Mouse (Mus musculus): ENCODE measurements around the gene Ccr10. TPM values are rescaled to one million over a fixed set of nuclear protein-coding genes. Genes with fewer than 3 reads are reported as not detected.

The Ccr10 gene
- polyA plus RNA-seq, 1 experiment from 2014 or later = 0.60 TPM

DNA sequence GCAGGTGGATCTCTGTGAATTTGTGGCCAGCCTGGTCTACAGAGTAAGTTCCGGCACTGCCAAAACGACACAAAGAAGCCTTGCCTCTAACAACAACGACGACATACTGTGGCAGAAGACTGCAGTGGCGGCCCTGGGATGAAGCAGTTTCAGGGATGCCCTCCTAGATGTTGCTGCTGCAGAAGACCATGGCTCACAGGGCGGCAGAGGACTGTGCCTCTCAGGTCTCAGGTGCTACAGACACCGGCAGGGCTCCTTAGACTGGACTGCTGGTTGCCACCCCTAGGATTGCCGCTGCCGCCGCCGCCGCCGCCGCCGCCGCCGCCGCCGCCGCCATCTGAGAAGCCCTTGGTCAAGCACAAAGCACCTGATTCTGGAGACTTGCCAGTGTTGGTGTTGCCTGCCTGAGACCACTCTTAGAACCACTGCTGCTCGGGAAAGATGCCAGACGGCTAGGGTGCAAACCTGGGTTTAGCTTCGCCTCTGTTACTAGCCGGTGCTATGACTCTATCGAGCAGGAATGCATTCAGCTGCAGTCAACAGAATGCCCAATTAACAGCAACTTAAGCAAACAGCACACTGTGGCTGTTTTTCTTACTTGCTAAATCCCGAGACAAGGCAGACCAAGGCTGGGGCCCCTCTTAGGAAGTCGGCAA is 35.0 kb downstream of the Ccr10 start:
- Histone ChIP-seq H3K4me2 (ENCODE audit: low read depth, low read length) (peak overlapping the region; percentile 67), H3K27ac (ENCODE audit: low read length) (peak overlapping the region; percentile 79), H3K4me1 (ENCODE audit: control insufficient read depth, insufficient read depth, low read length) (peaks cover 17% of the 10 kb centered on the region), H3K9ac (ENCODE audit: low read length) (peak overlapping the region; percentile 74), H3K36me3 (ENCODE audit: control insufficient read depth, insufficient read depth) (no peaks in the 10 kb centered on the region), H3K9me3 (replicated peaks; ENCODE audit: control insufficient read depth, low read length) (no peaks in the 10 kb centered on the region), H3K4me3 (ENCODE audit: low read length) (peak overlapping the region; percentile 50), H3K27me3 (ENCODE audit: control insufficient read depth, insufficient read depth, low read length) (no peaks in the 10 kb centered on the region)
- peak; percentile 67; the same call in 1 of the 2 replicates for ATAC-seq (replicated peaks; ENCODE audit: extremely low read depth, insufficient read depth, low FRiP score)
- 17% methylated on average over 27 of the region's 27 CpGs for WGBS

DNA sequence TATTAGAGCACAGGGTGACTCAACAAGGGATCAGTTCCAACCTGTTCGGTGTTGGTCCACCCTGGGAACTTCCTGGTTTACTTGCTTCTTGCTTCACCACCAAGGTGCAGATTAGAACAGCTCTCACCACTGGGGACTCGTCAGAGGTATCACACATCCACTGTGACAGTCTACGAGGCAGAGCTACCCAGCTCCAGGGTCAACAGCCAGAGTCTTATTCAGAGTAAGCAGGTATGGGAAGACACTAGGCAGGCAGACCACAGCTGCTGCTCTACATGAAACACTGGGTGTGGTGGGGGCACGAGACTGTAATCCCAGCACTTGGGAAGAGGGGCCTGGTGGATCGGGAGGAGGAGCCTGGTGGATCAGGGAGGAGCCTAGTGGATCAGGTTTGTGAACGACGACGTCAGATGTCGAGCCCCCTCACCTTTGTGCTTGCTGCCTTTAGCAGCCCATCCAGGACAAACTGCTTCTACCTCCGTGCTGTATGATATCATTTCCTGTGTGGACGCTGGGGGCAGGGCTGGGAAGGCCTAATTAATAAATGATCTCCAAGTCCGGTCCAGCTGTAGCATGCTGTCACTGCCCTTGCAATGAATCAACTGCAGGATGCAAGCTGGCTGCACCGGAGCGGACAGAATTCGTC is 36.6 kb downstream of the Ccr10 start:
- no peaks in the 10 kb centered on the region for H3K9me3 ChIP-seq (replicated peaks; ENCODE audit: control insufficient read depth, low read length)
- peak overlapping the region; percentile 43; the same call in 1 of the 2 replicates for H3K4me2 ChIP-seq (ENCODE audit: low read depth, low read length)
- no peak overlapping the region for H3K9ac ChIP-seq (ENCODE audit: low read length)
- peak overlapping the region; percentile 18; the same call in 1 of the 2 replicates for H3K4me3 ChIP-seq (ENCODE audit: low read length)
- H3K4me1 ChIP-seq (ENCODE audit: control insufficient read depth, insufficient read depth, low read length) = peaks cover 20% of the 10 kb centered on the region
- H3K27me3 ChIP-seq (ENCODE audit: control insufficient read depth, insufficient read depth, low read length) = no peaks in the 10 kb centered on the region
- no peak for ATAC-seq (replicated peaks; ENCODE audit: extremely low read depth, insufficient read depth, low FRiP score)
- no peak overlapping the region for H3K27ac ChIP-seq (ENCODE audit: low read length)
- H3K36me3 ChIP-seq (ENCODE audit: control insufficient read depth, insufficient read depth) = no peaks in the 10 kb centered on the region
- 30% methylated on average over 15 of the region's 15 CpGs for WGBS

GRCm38 (mm10) chr11:101137000-101137399 is 38.2 kb downstream of the Ccr10 start:
- no peak for ATAC-seq (replicated peaks; ENCODE audit: extremely low read depth, insufficient read depth, low FRiP score)
- Histone ChIP-seq H3K36me3 (ENCODE audit: control insufficient read depth, insufficient read depth) (no peaks in the 10 kb centered on the region), H3K9me3 (replicated peaks; ENCODE audit: control insufficient read depth, low read length) (no peaks in the 10 kb centered on the region), H3K4me1 (ENCODE audit: control insufficient read depth, insufficient read depth, low read length) (peaks cover 19% of the 10 kb centered on the region), H3K27me3 (ENCODE audit: control insufficient read depth, insufficient read depth, low read length) (no peaks in the 10 kb centered on the region), H3K9ac (ENCODE audit: low read length) (no peak overlapping the region), H3K27ac (ENCODE audit: low read length) (no peak overlapping the region), H3K4me3 (ENCODE audit: low read length) (no peak overlapping the region), H3K4me2 (ENCODE audit: low read depth, low read length) (no peak overlapping the region)
- WGBS = 68% methylated on average over 7 of the region's 7 CpGs

- no peaks in the 10 kb centered on the region for H3K36me3 ChIP-seq (ENCODE audit: control insufficient read depth, insufficient read depth)
- no peak for ATAC-seq (replicated peaks; ENCODE audit: extremely low read depth, insufficient read depth, low FRiP score)
Observed at GRCm38 (mm10) chr11:101134217-101134865, 40.9 kb downstream of the Ccr10 start.

DNA sequence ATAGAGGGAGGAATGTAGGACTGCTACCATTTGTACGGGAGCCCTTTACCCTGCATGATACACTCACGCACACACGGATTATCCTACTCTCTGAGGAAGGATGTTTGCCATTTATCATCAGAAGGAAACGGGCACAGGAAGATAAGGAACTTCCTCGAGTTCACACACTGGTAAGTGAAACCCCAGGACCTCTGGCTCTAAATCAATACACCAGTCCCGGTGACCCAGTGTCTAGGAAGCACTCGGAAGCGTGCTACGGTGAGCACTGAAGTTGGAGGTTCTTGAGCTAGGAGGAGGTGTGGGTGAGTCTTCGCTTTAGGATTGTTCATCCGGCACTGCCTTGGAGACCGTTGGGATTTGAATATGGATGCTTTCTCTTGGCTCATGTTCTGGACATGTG is 42.2 kb downstream of the Ccr10 start:
- Histone ChIP-seq H3K27me3 (ENCODE audit: control insufficient read depth, insufficient read depth, low read length) (no peaks in the 10 kb centered on the region), H3K4me1 (ENCODE audit: control insufficient read depth, insufficient read depth, low read length) (peaks cover 20% of the 10 kb centered on the region), H3K27ac (ENCODE audit: low read length) (no peak overlapping the region), H3K9ac (ENCODE audit: low read length) (no peak overlapping the region), H3K4me2 (ENCODE audit: low read depth, low read length) (no peak overlapping the region), H3K4me3 (ENCODE audit: low read length) (no peak overlapping the region), H3K9me3 (replicated peaks; ENCODE audit: control insufficient read depth, low read length) (peaks cover 2% of the 10 kb centered on the region; the same call in 1 of the 2 replicates), H3K36me3 (ENCODE audit: control insufficient read depth, insufficient read depth) (no peaks in the 10 kb centered on the region)
- ATAC-seq (replicated peaks; ENCODE audit: extremely low read depth, insufficient read depth, low FRiP score) = no peak
- 55% methylated on average over 12 of the region's 12 CpGs for WGBS

More at GRCm38 (mm10) chr11:101134217-101134865, 40.9 kb downstream of the Ccr10 start:
- H3K9me3 ChIP-seq (replicated peaks; ENCODE audit: control insufficient read depth, low read length) = peaks cover 2% of the 10 kb centered on the region; the same call in 1 of the 2 replicates
- no peak overlapping the region for H3K9ac ChIP-seq (ENCODE audit: low read length)
- H3K4me1 ChIP-seq (ENCODE audit: control insufficient read depth, insufficient read depth, low read length) = peaks cover 22% of the 10 kb centered on the region
- H3K27ac ChIP-seq (ENCODE audit: low read length) = no peak overlapping the region
- H3K27me3 ChIP-seq (ENCODE audit: control insufficient read depth, insufficient read depth, low read length) = no peaks in the 10 kb centered on the region
- H3K4me2 ChIP-seq (ENCODE audit: low read depth, low read length) = no peak overlapping the region
- WGBS = 56% methylated on average over 13 of the region's 13 CpGs
- H3K4me3 ChIP-seq (ENCODE audit: low read length) = no peak overlapping the region

DNA sequence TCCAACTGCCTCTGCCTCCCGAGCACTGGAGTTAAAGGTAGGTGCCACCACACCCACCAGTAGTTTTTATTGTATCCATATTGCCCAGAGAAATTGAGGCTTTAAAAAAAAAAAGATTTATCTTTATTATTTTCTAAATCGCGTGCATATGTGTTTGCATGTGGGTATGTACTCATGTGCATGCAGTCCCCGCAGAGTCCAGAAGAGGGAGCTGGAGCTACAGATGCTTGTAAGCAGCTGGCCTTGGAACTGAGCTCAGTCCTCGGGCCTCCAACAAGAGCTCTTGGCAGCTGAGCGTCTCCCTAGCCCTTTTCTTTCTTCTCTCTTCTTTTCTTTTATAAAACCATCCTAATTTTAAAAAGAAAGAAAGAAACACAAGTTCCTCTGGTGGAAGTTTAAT is 43.5 kb downstream of the Ccr10 start:
- peaks cover 2% of the 10 kb centered on the region; the same call in 1 of the 2 replicates for H3K9me3 ChIP-seq (replicated peaks; ENCODE audit: control insufficient read depth, low read length)
- no peak overlapping the region for H3K9ac ChIP-seq (ENCODE audit: low read length)
- H3K36me3 ChIP-seq (ENCODE audit: control insufficient read depth, insufficient read depth) = peaks cover 1% of the 10 kb centered on the region
- peaks cover 20% of the 10 kb centered on the region for H3K4me1 ChIP-seq (ENCODE audit: control insufficient read depth, insufficient read depth, low read length)
- no peak overlapping the region for H3K4me3 ChIP-seq (ENCODE audit: low read length)
- no peaks in the 10 kb centered on the region for H3K27me3 ChIP-seq (ENCODE audit: control insufficient read depth, insufficient read depth, low read length)
- ATAC-seq (replicated peaks; ENCODE audit: extremely low read depth, insufficient read depth, low FRiP score) = no peak
- WGBS = 93% methylated on average over 6 of the region's 6 CpGs
- no peak overlapping the region for H3K27ac ChIP-seq (ENCODE audit: low read length)
- H3K4me2 ChIP-seq (ENCODE audit: low read depth, low read length) = no peak overlapping the region

GRCm38 (mm10) chr11:101131187-101131586 is 44.1 kb downstream of the Ccr10 start:
- WGBS = 89% methylated on average over 2 of the region's 2 CpGs
- no peak overlapping the region for H3K27ac ChIP-seq (ENCODE audit: low read length)
- ATAC-seq (replicated peaks; ENCODE audit: extremely low read depth, insufficient read depth, low FRiP score) = no peak

GRCm38 (mm10) chr11:101130056-101130756 is 45.0 kb downstream of the Ccr10 start:
- peak; percentile 90 for ATAC-seq (replicated peaks; ENCODE audit: extremely low read depth, insufficient read depth, low FRiP score)
- Histone ChIP-seq H3K36me3 (ENCODE audit: control insufficient read depth, insufficient read depth) (peaks cover 13% of the 10 kb centered on the region), H3K27me3 (ENCODE audit: control insufficient read depth, insufficient read depth, low read length) (no peaks in the 10 kb centered on the region), H3K4me2 (ENCODE audit: low read depth, low read length) (peak overlapping the region; percentile 47), H3K9ac (ENCODE audit: low read length) (peak overlapping the region; percentile 62), H3K4me1 (ENCODE audit: control insufficient read depth, insufficient read depth, low read length) (peaks cover 20% of the 10 kb centered on the region), H3K4me3 (ENCODE audit: low read length) (no peak overlapping the region), H3K27ac (ENCODE audit: low read length) (peak overlapping the region; percentile 94), H3K9me3 (replicated peaks; ENCODE audit: control insufficient read depth, low read length) (peaks cover 2% of the 10 kb centered on the region; the same call in 1 of the 2 replicates)
- WGBS = 19% methylated on average over 18 of the region's 18 CpGs

More at GRCm38 (mm10) chr11:101131187-101131586, 44.1 kb downstream of the Ccr10 start:
- Histone ChIP-seq H3K4me3 (ENCODE audit: low read length) (no peak overlapping the region), H3K27me3 (ENCODE audit: control insufficient read depth, insufficient read depth, low read length) (no peaks in the 10 kb centered on the region), H3K4me2 (ENCODE audit: low read depth, low read length) (no peak overlapping the region), H3K9ac (ENCODE audit: low read length) (no peak overlapping the region), H3K4me1 (ENCODE audit: control insufficient read depth, insufficient read depth, low read length) (peaks cover 20% of the 10 kb centered on the region), H3K9me3 (replicated peaks; ENCODE audit: control insufficient read depth, low read length) (peaks cover 2% of the 10 kb centered on the region; the same call in 1 of the 2 replicates), H3K36me3 (ENCODE audit: control insufficient read depth, insufficient read depth) (peaks cover 6% of the 10 kb centered on the region)
